Mouse (Mus musculus) gastrocnemius, postnatal 25 days (tissue): ENCODE data around the gene Rb1. TPM values are rescaled to one million over a fixed set of nuclear protein-coding genes. Genes with fewer than 3 reads are reported as not detected.

Experiments
- DNase-seq: peaks from one replicate; pipeline ENCODE4 v3.0.0; 2022
- total RNA-seq, 2 experiments: library from RNA; stranded (reverse); gene quantifications; 1 replicate in 1 of 2; 2 replicates in 1 of 2; pipeline ENCODE4 v1.2.3; 2021

Rb1 gene
- total RNA-seq, 2 experiments from 2014 or later, result 13.8 to 17.7 TPM

DNA sequence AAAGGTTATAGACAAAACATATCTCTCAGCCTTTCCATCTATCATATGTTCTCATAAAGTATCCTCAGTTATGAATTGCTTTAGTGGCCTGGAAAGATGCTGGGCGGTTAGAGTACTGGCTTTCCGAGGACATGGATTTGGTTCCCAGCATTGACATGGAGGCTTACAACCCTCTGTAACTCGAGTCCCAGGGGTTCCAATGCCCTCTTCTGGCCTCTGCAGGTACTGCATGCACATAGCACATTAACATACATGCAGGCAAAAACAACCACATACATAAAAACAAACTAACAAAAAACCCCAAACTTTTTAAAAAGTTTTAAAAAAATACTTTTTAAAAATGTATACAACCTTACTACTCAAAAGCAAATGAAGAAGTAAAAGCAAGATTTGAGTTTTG is 59.5 kb downstream of the Rb1 start:
- no peak for DNase-seq

GRCm38 (mm10) chr14:73262210-73262609 is 63.4 kb downstream of the Rb1 start:
- no peak for DNase-seq

DNA sequence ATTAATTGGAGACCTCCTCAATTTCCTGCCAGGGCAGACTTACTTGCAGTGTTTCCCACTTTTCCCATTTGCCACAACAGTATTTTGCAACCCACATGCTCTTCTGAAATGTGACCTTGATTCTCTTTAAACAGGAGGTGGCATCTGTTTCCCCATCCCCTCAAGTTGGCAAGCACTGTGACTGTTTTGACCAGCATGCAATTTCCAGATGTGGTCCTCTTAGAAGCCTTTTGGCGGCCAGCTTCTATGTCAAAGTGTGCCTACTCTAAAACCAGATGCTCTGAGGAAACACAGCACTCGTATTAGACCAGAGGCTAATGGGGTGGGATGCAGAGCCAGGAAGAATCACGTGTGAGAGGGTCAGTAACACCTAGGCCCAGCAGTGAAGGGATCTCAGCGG is 67.4 kb downstream of the Rb1 start:
- DNase-seq, result no peak

- no peak for DNase-seq
Measured at GRCm38 (mm10) chr14:73257348-73257747, 68.3 kb downstream of the Rb1 start.

- no peak for DNase-seq
Measured at GRCm38 (mm10) chr14:73255426-73255970, 70.1 kb downstream of the Rb1 start.

DNA sequence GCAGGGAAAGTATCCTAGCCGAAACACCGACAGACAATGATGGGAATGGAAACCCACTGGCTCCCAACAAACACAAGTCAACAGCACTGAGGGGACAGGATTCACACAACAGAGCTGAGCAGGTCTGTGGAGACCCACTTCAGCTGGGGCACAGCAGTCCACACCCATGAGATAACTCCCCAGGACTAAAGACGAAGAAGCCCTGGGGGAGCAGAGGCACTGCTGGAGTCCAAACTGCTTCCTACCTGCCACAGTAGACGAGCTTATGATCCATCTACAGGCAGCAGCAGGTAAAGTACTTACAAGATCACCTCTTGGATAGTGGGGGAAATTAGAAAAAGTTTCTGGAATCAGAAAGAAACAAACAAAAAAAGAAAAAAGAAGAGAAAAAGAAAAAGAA is 71.2 kb downstream of the Rb1 start:
- DNase-seq, result no peak

- no peak for DNase-seq
Measured at GRCm38 (mm10) chr14:73253453-73254251, 72.0 kb downstream of the Rb1 start.

- DNase-seq, result no peak
Measured at GRCm38 (mm10) chr14:73252276-73252675, 73.3 kb downstream of the Rb1 start.

DNA sequence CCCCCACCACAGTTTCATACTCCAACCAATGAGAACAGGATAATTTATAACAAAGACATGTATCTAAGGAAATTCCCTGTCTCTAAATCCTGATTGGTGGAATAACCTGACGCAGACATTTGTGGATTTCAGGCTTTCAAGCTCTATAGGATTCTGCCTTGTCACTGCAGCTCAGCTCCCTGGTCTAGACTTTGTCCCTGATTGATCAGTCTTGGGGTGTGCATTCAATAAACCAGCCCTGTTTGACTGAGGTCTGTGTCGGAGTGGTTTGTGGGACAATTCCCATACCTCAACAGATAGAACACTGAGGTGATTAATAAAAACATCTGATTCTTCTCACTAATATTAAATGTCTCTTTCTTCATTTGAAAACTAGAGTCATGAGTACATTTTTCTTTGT is 75.6 kb downstream of the Rb1 start:
- no peak for DNase-seq

DNA sequence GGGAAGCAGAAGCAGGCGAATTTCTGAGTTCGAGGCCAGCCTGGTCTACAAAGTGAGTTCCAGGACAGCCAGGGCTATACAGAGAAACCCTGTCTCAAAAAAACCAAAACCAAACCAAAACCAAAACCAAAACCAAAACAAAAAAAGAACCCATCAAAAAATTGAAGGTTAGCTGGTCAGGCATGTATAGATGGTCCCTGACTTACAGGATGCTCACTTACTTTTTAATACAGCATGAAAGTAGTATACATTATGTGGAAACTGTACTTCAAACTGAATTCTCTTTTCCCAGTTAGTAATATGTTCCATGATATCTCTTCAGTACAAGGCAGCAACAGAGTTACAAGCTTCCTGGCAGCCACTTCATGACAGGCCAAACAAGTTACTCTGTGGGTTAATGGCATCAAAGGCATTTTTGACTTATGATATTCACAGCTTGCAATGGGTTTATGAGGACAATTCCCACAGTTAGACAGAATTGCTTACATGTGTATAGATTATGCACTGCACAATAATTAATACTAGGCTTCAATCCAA is 81.5 kb downstream of the Rb1 start:
- no peak for DNase-seq

DNA sequence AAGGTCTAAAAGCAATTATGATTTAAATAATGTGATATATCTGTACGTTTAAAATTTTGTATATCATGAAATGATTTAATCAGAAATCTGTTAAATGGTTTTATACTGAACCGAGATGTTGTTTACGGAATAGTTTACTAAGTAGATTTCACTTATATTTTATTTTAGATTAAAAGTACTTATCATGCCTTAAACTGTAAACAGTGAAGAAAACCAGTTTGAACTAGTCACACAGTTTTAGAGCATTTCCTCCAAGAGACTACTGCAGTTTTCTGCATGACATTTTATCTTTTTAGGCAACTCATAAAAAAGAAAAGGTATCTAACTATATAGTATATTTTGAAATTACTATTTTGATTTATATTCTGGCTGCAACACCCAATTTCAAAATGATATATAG is 85.8 kb downstream of the Rb1 start:
- DNase-seq, result no peak

GRCm38 (mm10) chr14:73239291-73239690 is 86.3 kb downstream of the Rb1 start:
- no peak for DNase-seq

DNA sequence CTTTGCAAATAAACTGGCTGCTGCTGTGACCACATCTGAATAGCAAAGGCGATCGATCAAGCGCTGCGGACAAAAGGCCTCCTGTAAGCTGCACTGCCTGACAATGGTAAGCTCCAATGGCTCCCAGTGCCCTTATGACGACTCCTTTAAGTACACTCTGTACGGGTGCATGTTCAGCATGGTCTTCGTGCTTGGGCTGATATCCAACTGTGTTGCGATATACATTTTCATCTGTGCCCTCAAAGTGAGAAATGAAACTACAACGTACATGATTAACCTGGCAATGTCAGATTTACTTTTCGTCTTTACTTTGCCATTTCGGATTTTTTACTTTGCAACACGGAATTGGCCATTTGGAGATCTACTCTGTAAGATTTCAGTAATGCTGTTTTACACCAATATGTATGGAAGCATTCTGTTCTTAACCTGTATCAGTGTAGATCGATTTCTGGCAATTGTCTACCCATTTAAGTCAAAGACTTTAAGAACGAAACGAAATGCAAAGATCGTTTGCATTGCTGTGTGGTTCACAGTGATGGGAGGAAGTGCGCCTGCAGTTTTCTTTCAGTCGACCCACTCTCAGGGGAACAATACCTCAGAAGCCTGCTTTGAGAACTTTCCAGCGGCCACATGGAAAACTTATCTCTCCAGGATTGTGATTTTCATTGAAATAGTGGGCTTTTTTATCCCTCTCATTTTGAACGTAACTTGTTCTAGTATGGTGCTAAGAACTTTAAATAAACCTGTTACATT is 86.9 kb downstream of the Rb1 start:
- DNase-seq, result peak; percentile 16

DNA sequence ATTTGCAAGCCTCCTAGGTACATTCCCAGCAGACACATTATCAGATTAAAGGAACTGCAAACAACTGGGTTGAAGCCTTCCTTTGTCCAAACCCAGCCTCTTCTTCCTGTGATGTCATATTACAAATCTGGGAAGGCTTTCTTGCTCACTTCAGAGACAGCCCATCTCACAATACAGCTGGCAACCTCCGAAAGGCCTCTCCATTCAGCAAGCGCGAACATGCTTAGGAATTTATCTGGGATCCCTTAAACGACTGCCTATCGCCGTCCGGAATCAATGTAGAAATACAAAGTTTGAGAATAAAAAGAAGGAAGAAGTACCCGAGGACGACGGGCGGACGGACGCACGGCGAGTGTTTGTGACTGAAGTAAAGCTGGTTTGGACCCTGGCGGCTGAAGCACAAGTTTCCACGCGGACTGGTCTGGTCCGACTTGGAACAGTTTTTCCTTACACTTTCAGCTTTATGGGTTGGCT is 87.7 kb downstream of the Rb1 start, which contains the start of gene Lpar6:
Lpar6 (plus strand) TSS at position 48 of the 474 bp plus-strand sequence.
- DNase-seq, result peak; percentile 33

GRCm38 (mm10) chr14:73234468-73235031 is 91.1 kb downstream of the Rb1 start:
- no peak for DNase-seq

DNA sequence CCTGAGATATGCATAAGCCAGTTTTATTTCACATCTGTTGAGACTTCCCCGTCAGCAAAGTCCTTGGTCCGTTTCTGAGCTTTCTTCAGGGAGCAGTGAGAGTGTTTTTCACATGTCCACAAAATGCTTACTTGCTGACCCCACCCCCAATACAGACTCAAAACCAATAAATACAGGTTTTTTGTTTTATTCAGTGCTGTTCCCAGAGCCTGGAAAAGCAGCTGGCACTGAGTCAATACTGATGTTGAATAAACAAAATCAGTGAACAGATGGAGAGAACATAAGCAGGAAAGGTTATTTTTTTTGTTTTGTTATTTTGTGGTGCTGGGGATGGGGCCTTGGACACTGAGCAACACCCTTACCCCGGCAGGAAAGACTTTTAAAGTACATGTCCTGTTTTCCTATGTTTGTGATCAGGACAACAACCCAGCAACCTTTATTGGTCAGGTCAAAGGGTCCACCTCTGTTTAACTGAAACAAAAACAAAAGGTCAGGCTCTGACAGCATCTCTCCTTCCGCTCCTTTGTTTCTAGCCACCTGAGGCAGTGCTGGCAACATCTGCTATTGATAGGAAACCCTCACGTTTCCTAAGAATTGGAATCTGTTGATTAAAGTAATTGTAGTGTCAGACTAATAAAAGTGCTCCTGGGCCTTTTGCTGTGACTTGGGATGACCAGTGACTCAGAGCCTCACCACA is 94.2 kb downstream of the Rb1 start:
- no peak for DNase-seq

- DNase-seq, result no peak
Measured at GRCm38 (mm10) chr14:73226849-73227248, 98.8 kb downstream of the Rb1 start.

DNA sequence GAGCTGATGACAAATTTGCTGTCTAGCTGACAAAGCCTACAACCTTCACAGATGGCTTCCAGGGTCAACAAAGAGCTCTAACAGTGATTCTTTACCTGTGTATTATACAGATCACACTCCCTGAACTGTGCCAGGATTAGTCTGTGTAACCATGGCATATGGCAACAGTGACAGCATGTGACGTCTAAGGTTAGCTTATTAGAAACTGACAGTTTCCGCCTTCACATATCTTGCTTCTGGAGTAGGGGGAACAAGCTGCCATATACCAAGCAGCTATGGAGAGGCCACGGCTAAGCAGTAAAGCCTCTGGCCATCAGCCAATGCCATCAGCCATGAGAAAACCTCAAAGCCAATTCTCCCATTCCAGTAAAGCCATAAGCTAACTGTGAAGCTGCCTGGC is 99.3 kb downstream of the Rb1 start:
- no peak for DNase-seq

DNA sequence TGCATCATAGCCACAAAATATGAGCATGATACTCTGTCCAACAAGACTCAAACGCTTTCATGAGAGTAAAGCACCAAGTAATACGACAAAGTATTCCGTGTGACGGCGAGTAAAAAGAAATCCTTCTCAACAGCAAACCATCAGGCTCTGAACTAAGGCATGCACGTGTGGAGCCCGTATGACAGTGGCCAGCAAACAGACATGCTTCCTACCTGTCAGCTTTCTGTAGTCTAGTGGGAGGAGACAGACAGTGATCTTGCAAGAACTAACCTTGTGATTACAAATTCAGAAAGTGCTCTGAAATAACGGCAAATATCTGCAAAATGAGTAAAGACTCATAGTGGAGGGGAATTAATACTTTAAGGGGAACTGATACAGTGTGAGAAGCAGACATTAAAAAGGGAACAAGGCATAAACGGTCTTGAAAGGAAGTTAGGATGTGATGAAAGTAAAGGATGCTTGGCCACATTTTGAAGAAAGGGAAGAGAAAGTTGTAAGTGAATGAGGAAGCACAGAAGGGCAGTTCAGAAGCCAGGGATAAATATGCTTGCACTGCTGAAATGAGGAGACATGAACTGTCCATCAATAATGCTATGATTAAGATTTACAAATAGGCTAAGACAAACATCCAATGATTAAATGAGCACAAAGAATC is 103.2 kb downstream of the Rb1 start:
- DNase-seq, result no peak

DNA sequence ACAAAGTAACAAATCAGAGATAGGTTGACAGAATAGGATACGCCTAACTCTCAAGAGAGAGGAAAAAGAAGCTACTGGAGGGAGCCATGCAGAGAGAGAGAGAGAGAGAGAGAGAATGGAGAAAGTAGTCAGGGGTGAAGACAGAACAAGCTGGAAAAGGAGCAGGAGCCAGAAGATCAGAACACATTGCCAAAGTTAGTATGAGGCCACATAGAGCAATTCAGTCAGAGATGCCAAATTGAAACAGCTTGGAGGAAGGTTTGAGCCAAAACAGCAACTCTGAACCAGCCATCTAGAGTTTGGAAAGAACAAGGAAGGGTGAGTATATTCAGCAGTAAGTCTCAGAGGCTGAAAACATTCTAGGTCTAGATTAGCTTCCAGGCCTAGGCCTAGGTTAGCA is 108.6 kb downstream of the Rb1 start:
- DNase-seq, result peak; percentile 14

DNA sequence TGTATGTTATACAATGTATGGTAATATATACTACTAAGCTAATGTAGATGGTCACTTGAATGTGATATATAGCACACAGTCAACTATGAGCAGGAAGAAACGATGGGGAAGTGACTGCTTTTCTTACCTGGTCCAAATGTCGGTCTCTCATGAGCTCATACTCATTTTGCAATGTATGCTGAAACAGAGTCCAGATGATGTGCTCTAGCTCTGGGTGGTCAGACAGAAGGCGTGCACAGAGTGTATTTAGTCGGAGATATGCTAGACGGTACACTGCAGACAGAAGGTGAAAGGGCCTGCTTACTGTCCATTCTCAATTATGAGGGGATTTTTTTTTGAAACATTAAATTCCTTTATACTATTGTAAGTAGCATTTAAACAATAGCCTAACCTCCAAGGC is 114.1 kb downstream of the Rb1 start:
- no peak for DNase-seq
